Mouse (Mus musculus) kidney, postnatal 14 days (tissue): Measurements from ENCODE around the gene Zpbp.

ENCODE experiments used
- DNase-seq: peaks from one replicate; pipeline ENCODE4 v3.0.0; 2022; ENCODE audit warnings: mixed read lengths

Gene Zpbp

GRCm38 (mm10) chr11:11461635-11462560, at the start of gene Zpbp, which contains the start of gene Spata48:
TSS of gene Zpbp (minus strand) at chr11:11462408.
TSS of gene Spata48 (plus strand) at chr11:11462094.
- DNase-seq = peak; percentile 94

- no peak for DNase-seq
Measured at GRCm38 (mm10) chr11:11509413-11509812, 47.2 kb upstream of the Zpbp start.

DNA sequence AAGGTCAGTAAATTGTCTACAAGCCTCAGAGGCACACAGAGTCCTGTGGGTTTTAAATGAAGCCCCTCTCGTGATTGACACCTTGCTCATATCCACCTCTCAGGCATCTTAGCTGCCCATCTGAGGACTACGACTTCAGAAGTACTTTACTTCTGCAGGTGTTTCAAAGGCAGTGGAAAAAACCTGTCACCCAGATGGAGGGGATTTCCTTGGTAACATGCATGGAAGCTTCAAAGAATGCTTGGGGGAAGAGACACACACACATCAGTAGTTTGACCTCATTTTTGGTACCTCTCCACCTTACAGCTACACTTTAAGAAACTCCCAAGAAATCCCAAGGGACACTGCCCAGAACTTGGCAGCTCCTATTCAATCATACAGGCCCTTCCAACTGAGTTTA, 44.0 kb upstream of the Zpbp start:
- DNase-seq = no peak

DNA sequence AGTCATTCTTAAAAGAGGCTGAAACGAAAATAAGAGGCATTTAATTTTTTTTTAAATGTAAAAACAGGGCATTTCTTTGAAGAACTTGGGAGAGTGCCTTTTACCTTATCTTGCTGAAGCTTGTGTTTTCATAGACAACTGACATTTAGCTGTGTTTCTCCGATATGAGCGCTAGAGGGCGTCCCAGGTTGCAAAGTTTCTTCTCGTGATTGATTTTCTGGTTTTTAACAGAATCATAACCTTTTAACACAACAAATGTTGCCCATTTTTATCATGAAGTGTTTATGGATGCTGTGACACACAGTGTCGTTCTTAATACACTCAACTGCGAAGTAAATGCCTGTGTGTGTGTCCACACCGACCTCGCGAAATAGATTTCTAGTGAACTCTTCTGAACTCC, 37.7 kb upstream of the Zpbp start:
- DNase-seq = peak; percentile 8

- no peak for DNase-seq
Measured at GRCm38 (mm10) chr11:11495697-11496096, 33.5 kb upstream of the Zpbp start.

DNA sequence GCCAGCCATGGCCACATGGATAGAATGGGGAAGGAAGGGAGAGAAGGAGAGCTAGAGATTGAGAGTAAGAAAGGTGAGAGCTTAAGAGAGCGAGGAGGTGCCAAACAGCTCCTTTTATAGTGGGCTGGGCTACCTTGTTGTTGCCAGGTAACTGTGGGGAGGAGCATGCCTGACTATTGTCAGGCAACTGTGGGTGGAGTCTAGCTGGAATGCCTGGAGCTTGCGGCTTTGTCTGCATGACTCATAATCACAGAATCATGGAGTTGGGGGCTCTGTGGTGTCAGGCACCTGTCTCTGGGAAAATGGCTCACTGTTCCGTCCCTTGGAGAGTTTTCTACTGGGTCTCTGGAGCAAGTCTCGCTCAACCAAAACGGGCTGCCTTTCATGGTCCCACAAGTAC, 29.8 kb upstream of the Zpbp start:
- DNase-seq = no peak

DNA sequence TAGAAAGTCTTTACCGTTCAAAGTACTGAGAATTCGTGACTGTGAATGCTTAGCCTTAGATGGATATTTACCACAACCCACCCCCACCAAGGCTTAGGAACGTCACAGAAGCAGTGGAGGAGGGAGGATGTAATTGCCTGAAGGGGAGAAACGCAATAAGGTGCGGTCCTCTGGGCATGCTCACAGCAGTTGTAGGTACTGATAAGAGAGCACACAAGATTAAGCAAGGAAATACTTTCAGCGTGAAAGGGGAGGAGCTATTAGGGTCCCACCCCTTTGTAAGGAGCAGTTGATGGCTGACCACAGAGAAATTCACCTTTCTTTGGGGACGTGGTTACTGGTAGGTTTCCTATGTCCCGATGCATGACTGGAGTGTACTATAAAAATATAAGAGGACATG, 22.2 kb upstream of the Zpbp start:
- no peak for DNase-seq

DNA sequence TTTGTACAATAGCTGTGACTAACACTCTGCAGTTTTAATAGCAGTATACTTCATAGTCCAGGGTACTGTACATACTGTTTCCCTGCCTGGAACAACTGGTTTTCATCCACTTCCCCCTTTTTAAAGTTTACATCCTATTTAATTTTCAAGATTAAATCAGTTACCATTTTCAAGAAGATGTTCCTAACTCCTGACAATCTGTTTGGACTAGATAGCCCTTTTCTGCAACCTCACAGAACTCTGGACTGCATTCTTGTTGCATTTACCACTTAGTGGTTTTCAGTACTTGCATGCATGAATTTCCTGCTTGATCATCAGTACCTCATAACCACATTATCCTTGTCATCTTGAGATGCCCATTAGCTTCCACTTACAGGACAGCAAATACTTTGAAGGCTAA, 6.7 kb upstream of the Zpbp start:
- no peak for DNase-seq

- no peak for DNase-seq
Measured at GRCm38 (mm10) chr11:11462561-11462890, 318 bp upstream of the Zpbp start.

DNA sequence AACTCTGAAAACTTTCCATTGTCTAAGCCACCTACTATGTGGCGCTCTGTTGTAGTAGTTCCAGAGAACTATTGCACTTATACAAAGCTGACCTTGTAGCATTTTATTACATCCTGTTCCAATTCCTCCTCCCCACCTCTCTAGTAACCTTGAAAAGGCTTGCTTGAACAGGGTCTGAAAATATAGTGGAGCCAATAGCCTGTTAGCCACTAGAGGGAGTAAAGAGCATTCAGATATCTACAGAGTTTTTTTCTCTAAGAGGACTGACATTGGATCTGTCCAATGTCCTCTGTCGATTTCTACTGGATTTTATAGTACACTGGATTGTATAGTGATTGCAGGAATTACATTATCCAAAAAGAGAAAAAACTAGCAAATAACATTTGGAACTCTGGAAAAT, 7.2 kb downstream of the Zpbp start:
- peak; percentile 8 for DNase-seq

DNA sequence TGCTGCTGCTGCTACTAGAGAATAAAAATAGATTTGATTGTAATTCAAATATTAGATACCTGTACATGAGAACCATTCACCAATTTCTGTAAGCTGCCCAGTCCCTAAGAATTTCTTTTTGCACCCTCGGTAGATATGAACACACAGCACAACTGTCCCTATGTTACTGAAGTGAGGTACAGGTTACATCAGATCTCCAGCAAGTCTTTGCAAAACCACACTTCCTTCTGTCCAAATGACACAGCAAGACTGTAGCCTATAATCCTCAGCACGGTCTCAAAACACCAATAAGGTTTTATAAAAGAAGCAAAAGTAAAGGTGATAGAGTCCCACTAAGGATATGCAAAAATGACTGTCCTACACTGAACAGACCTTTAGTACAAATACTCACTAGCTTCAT, 44.9 kb downstream of the Zpbp start:
- no peak for DNase-seq

GRCm38 (mm10) chr11:11414188-11414587, 48.0 kb downstream of the Zpbp start:
- DNase-seq = no peak

DNA sequence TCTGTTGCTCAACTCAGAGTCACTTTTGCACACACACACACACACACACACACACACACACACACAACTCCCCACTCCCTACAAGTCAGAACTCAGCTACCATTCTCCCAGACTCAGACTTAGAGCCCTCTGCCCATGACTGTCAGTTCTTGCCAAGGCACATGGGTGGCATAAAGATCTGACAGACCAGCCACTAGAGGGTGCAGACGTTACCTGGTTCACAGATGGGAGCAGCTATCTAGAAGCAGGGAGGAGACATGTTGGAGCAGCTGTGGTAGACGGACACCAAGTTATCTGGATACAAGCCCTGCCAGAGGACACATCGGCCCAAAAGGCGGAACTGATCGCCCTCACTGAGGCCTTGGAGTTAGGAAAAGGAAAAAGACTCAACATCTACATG, 67.5 kb downstream of the Zpbp start:
- no peak for DNase-seq

GRCm38 (mm10) chr11:11393164-11393563, 69.0 kb downstream of the Zpbp start:
- no peak for DNase-seq

- DNase-seq = no peak
Measured at GRCm38 (mm10) chr11:11371305-11371704, 90.9 kb downstream of the Zpbp start.

GRCm38 (mm10) chr11:11283512-11283911, 178.7 kb downstream of the Zpbp start:
- DNase-seq = no peak

DNA sequence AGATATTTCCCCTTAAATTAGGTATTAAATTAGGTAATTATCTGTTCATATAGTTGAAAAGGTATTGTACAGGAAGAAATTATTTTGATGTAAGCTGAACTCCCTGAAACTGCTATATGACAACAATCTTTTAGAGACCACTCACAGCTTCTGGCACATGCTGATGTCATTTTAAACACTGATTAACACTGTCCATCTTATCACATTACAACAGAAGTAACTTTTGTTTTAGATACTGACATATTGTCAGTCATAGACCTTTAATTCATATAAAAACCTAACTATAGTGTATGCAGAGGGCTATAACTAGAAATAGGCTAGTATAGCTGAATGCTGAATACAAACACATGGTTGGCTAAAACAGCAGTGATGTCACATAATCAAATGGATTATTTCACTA, 182.1 kb downstream of the Zpbp start:
- DNase-seq = no peak

GRCm38 (mm10) chr11:11257348-11257747, 204.9 kb downstream of the Zpbp start:
- DNase-seq = no peak

- DNase-seq = no peak
Measured at GRCm38 (mm10) chr11:11242694-11243377, 219.4 kb downstream of the Zpbp start.

- no peak for DNase-seq
Measured at GRCm38 (mm10) chr11:11239346-11239745, 222.9 kb downstream of the Zpbp start.
